Mouse (Mus musculus): ENCODE measurements around the gene Adam22.
"Not testable (repeated sequence)": the region's sequence is repeated elsewhere in the genome, so short reads cannot be mapped to it uniquely, and the experiment has no call there.

Adam22 gene

GRCm38 (mm10) chr5:8327645-8328269 lies 40.2 kb downstream of the Adam22 start:
- no peak for DNase-seq (ENCODE audit: low read depth in 1 of 2, low spot score in 2 of 2)

GRCm38 (mm10) chr5:8326671-8327070 lies 41.3 kb downstream of the Adam22 start:
- DNase-seq (ENCODE audit: low read depth in 1 of 2, low spot score in 2 of 2): no peak

- no peak for DNase-seq (ENCODE audit: low read depth in 1 of 2, low spot score in 2 of 2)
Observed at GRCm38 (mm10) chr5:8312324-8312723, 55.6 kb downstream of the Adam22 start.

- DNase-seq (ENCODE audit: low read depth in 1 of 2, low spot score in 2 of 2): no peak
Observed at GRCm38 (mm10) chr5:8310907-8311306, 57.1 kb downstream of the Adam22 start.

DNA sequence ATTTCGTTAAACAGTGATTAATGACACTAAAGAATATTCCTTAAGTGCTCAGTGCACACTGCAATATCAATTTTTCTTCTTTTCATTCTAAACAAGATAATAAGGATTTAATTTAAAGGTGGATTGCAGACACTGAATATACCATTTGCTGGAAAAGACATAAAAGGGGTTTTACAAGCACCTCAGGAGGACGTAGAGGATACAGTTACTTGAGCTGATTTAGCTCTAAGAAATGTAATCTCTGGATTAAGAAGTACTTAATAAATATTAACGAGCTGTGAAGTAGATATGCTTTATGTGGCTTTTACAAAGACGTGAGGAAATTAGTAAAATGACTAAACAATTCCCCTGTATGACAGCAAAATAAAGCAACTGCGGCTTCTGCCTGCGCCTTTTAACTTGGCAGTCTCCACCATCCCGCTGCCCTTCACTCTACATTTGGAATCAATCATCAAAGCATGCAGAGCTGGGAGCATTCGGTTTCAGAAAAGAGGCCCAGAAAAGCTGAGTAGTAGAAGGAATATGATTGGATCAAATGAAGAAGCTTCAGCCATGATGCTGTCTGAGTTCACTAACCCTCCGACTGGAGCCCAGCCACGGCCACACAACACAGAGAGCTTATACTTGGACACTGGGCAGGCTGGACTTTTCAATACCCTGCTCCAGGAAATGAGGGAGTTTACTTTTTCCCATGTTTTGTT lies 70.1 kb downstream of the Adam22 start:
- no peak for DNase-seq (ENCODE audit: low read depth in 1 of 2, low spot score in 2 of 2)

DNA sequence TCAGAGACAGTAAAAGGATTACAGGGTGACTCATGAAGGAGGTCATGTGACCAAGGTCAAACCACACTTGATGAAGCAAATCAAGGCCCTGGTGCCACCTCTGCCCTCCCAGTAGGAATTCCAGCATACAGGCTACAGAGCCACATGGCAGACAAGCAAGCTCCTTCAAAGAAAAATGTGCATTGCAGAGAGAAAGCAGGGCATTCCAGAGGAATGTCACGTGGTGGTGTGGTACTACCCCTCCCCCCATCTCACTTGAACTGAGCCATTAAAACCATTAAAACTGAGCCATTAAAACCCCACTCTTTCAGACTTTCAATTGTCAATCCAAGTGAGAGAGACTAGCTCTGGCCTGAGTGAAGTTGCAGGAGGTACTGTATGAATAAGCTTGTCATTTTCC lies 74.7 kb downstream of the Adam22 start:
- DNase-seq (ENCODE audit: low read depth in 1 of 2, low spot score in 2 of 2): no peak

GRCm38 (mm10) chr5:8291496-8291895 lies 76.5 kb downstream of the Adam22 start:
- no peak for DNase-seq (ENCODE audit: low read depth in 1 of 2, low spot score in 2 of 2)

DNA sequence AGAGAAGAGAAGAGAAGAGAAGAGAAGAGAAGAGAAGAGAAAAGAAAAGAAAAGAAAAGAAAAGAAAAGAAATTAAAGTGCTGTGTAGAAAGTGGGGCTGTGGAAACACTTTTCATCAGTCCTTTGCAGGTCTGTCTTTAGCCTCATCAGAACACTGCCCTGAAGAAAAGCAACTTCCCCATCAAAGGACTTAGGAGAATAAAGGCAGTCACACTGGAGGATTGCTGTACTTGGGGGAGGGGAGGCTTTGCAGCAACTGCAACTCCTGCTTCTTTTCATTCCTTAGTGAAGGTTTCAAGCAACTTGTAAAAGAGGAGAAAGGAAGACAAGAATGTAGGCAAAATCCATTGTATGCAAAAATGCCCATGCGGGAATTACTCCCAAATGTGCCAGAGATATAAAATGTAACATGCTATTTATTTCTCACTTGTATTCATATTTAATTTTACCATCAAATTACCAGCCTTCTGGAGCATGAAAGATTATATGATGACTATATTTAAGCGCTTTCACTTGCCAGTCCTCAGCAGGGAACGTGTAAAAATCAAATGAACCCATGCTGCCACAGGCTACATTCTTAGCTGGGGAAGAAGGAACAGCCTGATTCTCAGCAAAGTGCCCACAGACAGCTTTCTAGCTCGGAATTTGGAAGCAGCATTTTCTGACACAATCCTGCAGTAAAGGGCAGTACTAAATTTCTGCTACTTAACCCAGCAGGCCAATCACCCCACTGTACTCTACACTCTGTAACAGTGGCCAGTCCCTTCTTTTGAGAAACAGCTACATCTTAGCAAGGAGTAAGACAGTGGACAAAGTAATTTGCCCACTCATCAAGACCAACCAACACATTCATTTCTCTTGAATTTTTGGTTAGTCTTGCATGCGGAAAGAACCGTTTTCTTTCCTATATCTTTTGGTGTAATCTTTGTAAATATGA lies 78.0 kb downstream of the Adam22 start:
- no peak for DNase-seq (ENCODE audit: low read depth in 1 of 2, low spot score in 2 of 2)

DNA sequence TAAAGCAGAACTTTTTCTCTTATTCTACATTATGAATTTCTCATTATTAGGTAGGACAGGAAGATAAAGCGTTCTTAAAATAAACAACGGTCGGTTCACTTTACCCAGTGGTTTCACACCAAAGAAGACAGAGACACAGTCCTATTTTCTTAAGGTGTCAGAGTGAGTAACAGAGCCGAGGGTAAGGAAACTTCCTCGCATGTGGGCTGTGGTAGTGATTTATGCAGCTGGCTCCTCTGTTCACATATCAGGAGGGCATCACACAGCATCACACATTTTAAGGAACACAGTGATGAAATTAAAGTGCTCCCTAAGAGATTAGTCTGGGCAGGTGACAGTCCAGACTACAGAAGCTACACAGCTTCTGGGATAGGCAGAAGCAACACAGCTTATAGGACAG lies 83.8 kb downstream of the Adam22 start:
- no peak for DNase-seq (ENCODE audit: low read depth in 1 of 2, low spot score in 2 of 2)

DNA sequence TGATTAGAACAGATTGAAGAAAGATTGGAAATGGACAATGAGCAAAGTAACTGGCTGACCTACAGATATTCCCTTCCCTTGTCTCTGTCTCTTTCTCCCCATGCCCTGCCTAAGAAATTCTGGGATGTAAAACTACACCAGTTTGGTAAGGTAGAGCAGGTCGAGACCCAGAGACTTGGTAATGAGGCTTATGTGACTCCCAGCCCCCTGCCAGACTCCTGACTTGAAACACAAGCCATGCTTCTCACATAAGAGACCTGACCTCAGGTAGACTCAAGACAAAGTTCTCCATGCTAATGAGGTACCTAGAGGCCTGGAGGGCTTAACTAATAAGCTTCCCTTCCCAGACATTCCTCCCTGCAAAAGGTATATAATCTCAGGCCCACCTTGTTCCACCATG lies 91.8 kb downstream of the Adam22 start:
- no peak for DNase-seq (ENCODE audit: low read depth in 1 of 2, low spot score in 2 of 2)

GRCm38 (mm10) chr5:8257366-8257765 lies 110.6 kb downstream of the Adam22 start:
- DNase-seq (ENCODE audit: low read depth in 1 of 2, low spot score in 2 of 2): no peak

GRCm38 (mm10) chr5:8256487-8256886 lies 111.5 kb downstream of the Adam22 start:
- DNase-seq (ENCODE audit: low read depth in 1 of 2, low spot score in 2 of 2): no peak

- no peak for DNase-seq (ENCODE audit: low read depth in 1 of 2, low spot score in 2 of 2)
Observed at GRCm38 (mm10) chr5:8244696-8245095, 123.3 kb downstream of the Adam22 start.

DNA sequence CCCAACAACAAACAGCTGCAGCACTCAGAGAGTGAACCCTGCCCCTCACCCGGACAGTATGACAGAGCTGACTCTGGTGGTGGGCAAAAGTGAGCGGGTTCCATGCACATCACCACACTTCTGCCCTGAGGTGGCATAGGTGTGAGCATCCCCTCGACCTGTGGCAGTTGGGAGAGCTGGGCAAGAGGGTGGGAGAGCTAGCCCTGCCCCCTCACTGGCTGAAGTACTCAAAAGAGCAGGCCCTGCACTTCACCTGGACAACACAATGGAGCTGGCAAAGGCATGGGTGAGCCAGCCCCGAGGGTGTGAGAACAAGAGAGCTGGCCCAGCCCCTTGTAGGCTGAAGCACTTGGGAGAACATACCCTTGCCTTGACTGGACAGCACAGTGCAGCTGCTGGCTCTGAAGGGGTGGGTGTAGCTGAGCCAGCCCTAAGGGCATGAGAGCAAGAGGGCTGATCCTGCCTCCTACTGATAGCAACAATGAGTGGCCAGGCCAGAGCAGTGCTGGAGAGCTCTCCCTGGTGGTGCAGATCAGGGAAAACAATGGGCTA lies 124.8 kb downstream of the Adam22 start:
- no peak for DNase-seq (ENCODE audit: low read depth in 1 of 2, low spot score in 2 of 2)

- no peak for DNase-seq (ENCODE audit: low read depth in 1 of 2, low spot score in 2 of 2)
Observed at GRCm38 (mm10) chr5:8242660-8243059, 125.3 kb downstream of the Adam22 start.

- no peak for DNase-seq (ENCODE audit: low read depth in 1 of 2, low spot score in 2 of 2)
Observed at GRCm38 (mm10) chr5:8227073-8227472, 140.9 kb downstream of the Adam22 start.

- DNase-seq (ENCODE audit: low read depth in 1 of 2, low spot score in 2 of 2): no peak
Observed at GRCm38 (mm10) chr5:8224321-8224705, 143.6 kb downstream of the Adam22 start.

DNA sequence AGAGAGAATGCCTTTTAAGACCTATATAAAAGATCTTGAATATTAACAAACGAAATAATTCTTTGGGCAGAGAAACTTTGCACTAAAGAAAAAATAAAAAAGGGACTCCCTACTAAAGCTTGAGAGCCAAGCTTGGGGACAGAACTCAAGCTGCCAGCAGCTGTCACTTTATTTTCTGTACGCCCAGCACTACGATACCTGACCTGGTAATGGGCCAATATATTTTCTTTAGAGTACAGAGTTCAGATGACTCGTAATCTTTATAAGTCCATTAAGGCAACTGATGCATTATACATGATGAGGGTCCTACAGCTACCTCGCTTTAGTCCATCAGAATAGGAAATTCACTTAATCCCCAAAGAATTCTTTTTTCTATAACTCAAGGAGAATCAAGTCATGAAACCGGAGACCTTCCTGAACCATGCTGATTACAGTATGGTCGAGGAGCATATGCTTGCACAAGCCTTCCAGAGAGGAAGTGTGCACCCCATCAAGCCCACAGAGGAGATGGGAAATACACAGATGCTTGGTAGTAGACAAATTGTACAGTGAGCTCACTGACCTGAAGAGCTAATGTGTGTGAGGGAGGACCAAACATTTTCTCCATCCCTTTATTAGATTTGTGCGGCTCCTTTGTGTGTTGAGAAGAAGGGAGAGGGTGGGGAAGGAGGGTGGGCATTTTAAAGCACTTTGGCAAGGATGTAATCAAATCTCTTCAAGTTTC lies 144.2 kb downstream of the Adam22 start:
- DNase-seq (ENCODE audit: low read depth in 1 of 2, low spot score in 2 of 2): no peak

DNA sequence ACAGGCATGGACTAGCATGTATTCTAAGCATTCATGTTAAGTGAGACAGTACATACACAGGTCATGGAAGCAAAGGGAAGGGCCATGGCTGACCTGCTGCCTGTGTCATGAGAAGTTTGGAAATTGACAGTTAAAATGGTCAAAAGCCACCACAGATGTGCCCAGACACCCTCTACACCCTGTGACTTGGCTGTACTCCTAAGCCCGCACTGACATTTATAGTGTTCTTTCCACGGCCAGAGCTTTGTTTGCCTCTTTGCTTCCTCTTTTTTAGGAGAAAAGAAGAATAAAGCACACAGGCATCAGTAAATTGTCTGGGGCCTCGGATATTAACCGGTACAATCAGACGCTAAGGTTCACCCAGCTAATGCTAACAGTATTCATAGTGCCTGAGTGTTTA lies 146.3 kb downstream of the Adam22 start:
- no peak for DNase-seq (ENCODE audit: low read depth in 1 of 2, low spot score in 2 of 2)

GRCm38 (mm10) chr5:8215841-8216240 lies 152.1 kb downstream of the Adam22 start:
- no peak for DNase-seq (ENCODE audit: low read depth in 1 of 2, low spot score in 2 of 2)

- not testable (repeated sequence) for DNase-seq (ENCODE audit: low read depth in 1 of 2, low spot score in 2 of 2)
Observed at GRCm38 (mm10) chr5:8184992-8185391, 183.0 kb downstream of the Adam22 start.

Measured in monocyte, adult 2 months (primary cell).